Mouse (Mus musculus) CH12.LX (cell line): ENCODE results near the gene 6430531B16Rik. TPM values are rescaled to one million over a fixed set of nuclear protein-coding genes. Genes with fewer than 3 reads are reported as not detected.

Experiments used
- DNase-seq: peaks from one replicate; pipeline ENCODE4 v3.0.0-alpha.2; 2013; ENCODE audit errors: extremely low read depth
- H3K27ac ChIP-seq: 2 replicates; pipeline ENCODE4 v1.5.1; 2012; ENCODE audit warnings: low read depth, mild to moderate bottlenecking, control low read depth, moderate library complexity; ENCODE audit not compliant: insufficient read depth
- H3K27me3 ChIP-seq: replicated peaks from 2 replicates; pipeline ENCODE3; 2012; ENCODE audit warnings: inconsistent platforms
- H3K36me3 ChIP-seq, 2 experiments: replicated peaks in 1 of 2; 2 replicates each; pipeline versions ENCODE3 to v1.6.1; 2012; ENCODE audit warnings: inconsistent platforms in 1 of 2, low read length in 1 of 2, mild to moderate bottlenecking in 1 of 2, mixed read lengths in 1 of 2, moderate library complexity in 1 of 2; ENCODE audit not compliant: control insufficient read depth in 1 of 2, insufficient read depth in 1 of 2
- H3K4me1 ChIP-seq, 2 experiments: 2 replicates each; pipeline ENCODE4 v1.6.1; 2012; ENCODE audit warnings: inconsistent platforms in 1 of 2, moderate library complexity in 1 of 2; ENCODE audit not compliant: insufficient read depth in 2 of 2, control insufficient read depth in 1 of 2
- H3K4me2 ChIP-seq: 2 replicates; pipeline ENCODE4 v1.6.1; 2012; ENCODE audit warnings: low read depth, mild to moderate bottlenecking, control low read depth; ENCODE audit not compliant: poor library complexity, insufficient read depth, severe bottlenecking
- H3K4me3 ChIP-seq, 3 experiments: fragments of 150-350 bp in 1 of 3; sonication (generic) in 1 of 3; replicated peaks in 1 of 3; 2 replicates each; pipeline versions ENCODE3 to v1.5.1; 2011 to 2012; ENCODE audit warnings: low read depth in 2 of 3, low read length in 2 of 3, mild to moderate bottlenecking in 2 of 3, moderate library complexity in 2 of 3, control low read depth in 1 of 3, improper control_type of control experiment in 1 of 3, inconsistent platforms in 1 of 3, mixed read lengths in 1 of 3; ENCODE audit not compliant: poor library complexity in 1 of 3
- H3K79me2 ChIP-seq: replicated peaks from 2 replicates; pipeline ENCODE4 v1.6.1; 2012; ENCODE audit warnings: mild to moderate bottlenecking, moderate library complexity; ENCODE audit not compliant: control insufficient read depth, poor library complexity, insufficient read depth, severe bottlenecking; ENCODE audit errors: extremely low read depth
- H3K9ac ChIP-seq: 2 replicates; pipeline ENCODE4 v1.6.1; 2012; ENCODE audit warnings: low read depth, mild to moderate bottlenecking, control low read depth, moderate library complexity; ENCODE audit not compliant: insufficient read depth
- H3K9me3 ChIP-seq: replicated peaks from 2 replicates; pipeline ENCODE3; 2012; ENCODE audit warnings: low read length, inconsistent platforms, mixed read lengths
- BHLHE40 ChIP-seq: IDR thresholded peaks from 2 replicates; pipeline ENCODE4 v1.6.1; 2011; ENCODE audit warnings: mild to moderate bottlenecking, low read depth, low read length, improper control_type of control experiment
- CHD1 ChIP-seq: IDR thresholded peaks from 2 replicates; pipeline ENCODE4 v1.6.1; 2012; ENCODE audit warnings: low read depth, low read length, improper control_type of control experiment, inconsistent platforms
- CTCF ChIP-seq, 2 experiments: IDR thresholded peaks in 1 of 2; conservative IDR thresholded peaks in 1 of 2; 2 replicates each; pipeline ENCODE4 v1.5.1; 2011 to 2012; ENCODE audit warnings: low read depth in 2 of 2, low read length in 2 of 2, improper control_type of control experiment in 1 of 2, inconsistent platforms in 1 of 2, mild to moderate bottlenecking in 1 of 2, moderate library complexity in 1 of 2
- ELF1 ChIP-seq: IDR thresholded peaks from 2 replicates; pipeline ENCODE4 v1.6.1; 2014; ENCODE audit warnings: low read depth, mild to moderate bottlenecking, inconsistent platforms, low read length, improper control_type of control experiment
- EP300 ChIP-seq: IDR thresholded peaks from 2 replicates; pipeline ENCODE4 v1.6.1; 2011; ENCODE audit warnings: low read length, improper control_type of control experiment
- ETS1 ChIP-seq: conservative IDR thresholded peaks from 2 replicates; pipeline ENCODE4 v1.6.1; 2012; ENCODE audit warnings: low read depth, mild to moderate bottlenecking, inconsistent platforms, low read length, improper control_type of control experiment, moderate library complexity
- GABPA ChIP-seq: IDR thresholded peaks from 2 replicates; pipeline ENCODE4 v1.6.1; 2012; ENCODE audit warnings: low read depth, low read length, improper control_type of control experiment, inconsistent platforms; ENCODE audit not compliant: insufficient replicate concordance
- IRF4 ChIP-seq: IDR thresholded peaks from 2 replicates; pipeline ENCODE4 v1.6.1; 2014; ENCODE audit warnings: low read depth, mild to moderate bottlenecking, inconsistent platforms, low read length, improper control_type of control experiment
- JUND ChIP-seq: conservative IDR thresholded peaks from 2 replicates; pipeline ENCODE4 v1.6.1; 2011; ENCODE audit warnings: low read depth, low read length, improper control_type of control experiment
- MEF2A ChIP-seq: IDR thresholded peaks from 2 replicates; pipeline ENCODE4 v1.6.1; 2014; ENCODE audit warnings: low read depth, mild to moderate bottlenecking, inconsistent platforms, low read length, improper control_type of control experiment, borderline replicate concordance
- MXI1 ChIP-seq: IDR thresholded peaks from 2 replicates; pipeline ENCODE4 v1.6.1; 2011; ENCODE audit warnings: mild to moderate bottlenecking, low read depth, low read length, improper control_type of control experiment
- MYC ChIP-seq: IDR thresholded peaks from 2 replicates; pipeline ENCODE4 v1.6.1; 2011; ENCODE audit warnings: low read depth, mild to moderate bottlenecking, improper control_type of control experiment, low read length
- PAX5 ChIP-seq: IDR thresholded peaks from 2 replicates; pipeline ENCODE4 v1.6.1; 2012; ENCODE audit warnings: low read length, inconsistent platforms, mixed read lengths
- POLR2A ChIP-seq: IDR thresholded peaks from 2 replicates; pipeline ENCODE4 v1.6.1; 2011; ENCODE audit warnings: low read depth, mild to moderate bottlenecking, improper control_type of control experiment, low read length
- SIN3A ChIP-seq: IDR thresholded peaks from 2 replicates; pipeline ENCODE4 v1.6.1; 2012; ENCODE audit warnings: low read length, improper control_type of control experiment, inconsistent platforms
- SMC3 ChIP-seq: IDR thresholded peaks from 2 replicates; pipeline ENCODE4 v1.6.1; 2011; ENCODE audit warnings: low read depth, low read length, improper control_type of control experiment
- TBP ChIP-seq: conservative IDR thresholded peaks from 2 replicates; pipeline ENCODE4 v1.6.1; 2011; ENCODE audit warnings: low read depth, low read length, improper control_type of control experiment
- TCF12 ChIP-seq: IDR thresholded peaks from 2 replicates; pipeline ENCODE4 v1.6.1; 2014; ENCODE audit warnings: low read depth, mild to moderate bottlenecking, inconsistent platforms, low read length, improper control_type of control experiment
- ZMIZ1 ChIP-seq: IDR thresholded peaks from 2 replicates; pipeline ENCODE4 v1.6.1; 2012; ENCODE audit warnings: low read depth, mild to moderate bottlenecking, inconsistent platforms, low read length, improper control_type of control experiment
- ZNF384 ChIP-seq: IDR thresholded peaks from 2 replicates; pipeline ENCODE4 v1.6.1; 2012; ENCODE audit warnings: low read depth, low read length, improper control_type of control experiment, inconsistent platforms
- dilution Hi-C: fragments of 300-500 bp; cut with MboI; formaldehyde crosslinking; loops from 2 replicates; pipeline ENCODE4 v1.14.3; 2020; ENCODE audit warnings: low sequenced_read_pairs; ENCODE audit not compliant: extremely low pct_unique_long_range_greater_than_20kb, extremely low pct_ligation_motif_present
- in situ Hi-C: fragments of 300-500 bp; cut with MboI; formaldehyde crosslinking; loops from 3 replicates; pipeline ENCODE4 v1.14.3; 2019; ENCODE audit warnings: low sequenced_read_pairs, low pct_ligation_motif_present, low pct_unique_long_range_greater_than_20kb, mixed read lengths
- polyA plus RNA-seq: library from polyadenylated mRNA; unstranded; fragments of >175 nt; gene quantifications from 2 replicates; pipeline ENCODE4 v1.2.1, GENCODE M21; 2012; ENCODE audit warnings: low read depth; ENCODE audit not compliant: insufficient read length
- total RNA-seq, 2 experiments: library from RNA; depleted of rRNA; stranded (reverse); fragments of 300-350 nt in 1 of 2; fragments of >200 nt in 1 of 2; gene quantifications; 2 replicates each; pipeline ENCODE4 v1.2.3; 2012 to 2014

Gene 6430531B16Rik
- total and polyA plus RNA-seq, 3 experiments: 0.13 to 0.21 TPM; not detected in 1

DNA sequence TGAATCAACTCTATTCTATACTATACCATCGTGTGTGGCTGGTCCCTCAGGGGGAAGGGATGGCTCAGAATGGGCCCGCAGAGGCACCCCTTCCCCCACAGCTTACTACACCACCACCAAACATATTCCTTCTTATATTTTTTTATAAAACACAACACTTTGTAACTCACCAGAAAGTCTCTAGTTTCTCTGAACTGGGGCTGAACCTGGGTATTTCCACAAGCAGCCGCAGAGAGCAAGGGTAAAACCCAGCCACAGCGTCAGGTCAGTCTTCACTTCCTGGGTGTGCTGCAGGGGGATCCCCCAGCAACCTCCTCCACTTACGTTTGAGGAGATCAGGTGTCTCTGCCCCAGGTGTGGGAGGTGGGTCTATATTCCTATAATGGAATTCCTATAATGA is 10.1 kb downstream of the 6430531B16Rik start (continued):
- TF ChIP-seq ZMIZ1 (peak; percentile 51; the same call in 1 of the 2 replicates), ETS1 (peak; percentile 84), BHLHE40 (peak; percentile 79), IRF4 (peak; percentile 56; the same call in 1 of the 2 replicates), CTCF (conservative IDR thresholded peaks at IDR 0.05 in 1 of 2, IDR thresholded peaks at IDR 0.05 in 1 of 2; ENCODE audit: low read depth in 2 of 2, low read length in 2 of 2) (no peak), ZNF384 (peak; percentile 81), MYC (peak; percentile 70), SMC3 (peak; percentile 14; the same call in 1 of the 2 replicates), EP300 (peak; percentile 86), TBP (no peak), GABPA (no peak), ELF1 (peak; percentile 86)

DNA sequence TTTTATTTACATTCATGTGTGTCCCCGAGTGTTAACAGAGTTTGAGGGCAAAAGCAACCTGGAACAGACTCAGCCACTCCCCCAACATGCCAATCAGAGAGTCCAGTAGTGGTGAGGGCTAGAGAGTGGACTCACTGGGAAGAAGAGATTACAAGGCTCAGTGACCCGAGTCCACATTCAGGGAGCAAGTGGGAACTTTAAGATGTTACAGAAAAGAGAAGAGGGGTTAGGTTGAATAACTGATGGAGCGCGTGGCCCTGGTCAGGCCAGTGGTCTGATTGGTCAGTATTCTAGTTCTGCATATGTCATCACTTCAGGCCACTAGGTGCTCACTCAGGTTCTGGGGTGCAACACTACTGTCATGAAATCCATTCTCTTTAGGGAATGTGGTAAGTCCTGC is 11.4 kb downstream of the 6430531B16Rik start:
- Histone ChIP-seq H3K9me3 (no peaks in the 10 kb centered on the region), H3K79me2 (no peaks in the 10 kb centered on the region), H3K27me3 (no peaks in the 10 kb centered on the region), H3K36me3 (no peaks in the 10 kb centered on the region), H3K4me2 (peak overlapping the region; percentile 3; the same call in 1 of the 2 replicates), H3K4me1 (peaks cover 55 to 91% of the 10 kb centered on the region in 2 experiments), H3K4me3 (peak overlapping the region in 1 of 3 experiments; percentile 37), H3K27ac (peak overlapping the region; percentile 94), H3K9ac (peak overlapping the region; percentile 78; the same call in 1 of the 2 replicates)
- no peak for TF ChIP-seq JUND
- no peak for TF ChIP-seq PAX5
- TF ChIP-seq MXI1: no peak
- TF ChIP-seq CHD1: peak; percentile 64; the same call in 1 of the 2 replicates
- TF ChIP-seq BHLHE40: no peak
- TF ChIP-seq ZMIZ1: peak; percentile 56; the same call in 1 of the 2 replicates
- peak; percentile 34; the same call in 1 of the 2 replicates for TF ChIP-seq SIN3A
- TF ChIP-seq MEF2A: peak; percentile 57; the same call in 1 of the 2 replicates
- 0 out of 2 replicates have a peak, but pooled peaks have one; percentile 9 for TF ChIP-seq ETS1
- TF ChIP-seq POLR2A: 0 out of 2 replicates have a peak, but pooled peaks have one; percentile 14
- no peak; the same call in 1 of the 2 replicates for TF ChIP-seq EP300
- TF ChIP-seq TCF12: peak; percentile 29; the same call in 1 of the 2 replicates
- TF ChIP-seq IRF4: no peak
- DNase-seq: no peak
- in situ Hi-C loops: no loop called here
- dilution Hi-C loops: no loop called here
